Mouse (Mus musculus): Measurements from ENCODE around the gene Nsun5.
A peak's percentile ranks its signal among the peaks of the same experiment; 100 is the strongest.
"Not testable (repeated sequence)": the region's sequence is repeated elsewhere in the genome, so short reads cannot be mapped to it uniquely, and the experiment has no call there.

Gene Nsun5

GRCm38 (mm10) chr5:135369787-135370654, at the start of gene Nsun5:
Gene Nsun5 (plus strand): TSS chr5:135369953.
- peak; percentile 96 to 97 for DNase-seq (ENCODE audit: low spot score in 2 of 2)

- no peak for DNase-seq (ENCODE audit: low spot score in 2 of 2)
Measured at GRCm38 (mm10) chr5:135322197-135322596, 47.6 kb upstream of the Nsun5 start.

DNA sequence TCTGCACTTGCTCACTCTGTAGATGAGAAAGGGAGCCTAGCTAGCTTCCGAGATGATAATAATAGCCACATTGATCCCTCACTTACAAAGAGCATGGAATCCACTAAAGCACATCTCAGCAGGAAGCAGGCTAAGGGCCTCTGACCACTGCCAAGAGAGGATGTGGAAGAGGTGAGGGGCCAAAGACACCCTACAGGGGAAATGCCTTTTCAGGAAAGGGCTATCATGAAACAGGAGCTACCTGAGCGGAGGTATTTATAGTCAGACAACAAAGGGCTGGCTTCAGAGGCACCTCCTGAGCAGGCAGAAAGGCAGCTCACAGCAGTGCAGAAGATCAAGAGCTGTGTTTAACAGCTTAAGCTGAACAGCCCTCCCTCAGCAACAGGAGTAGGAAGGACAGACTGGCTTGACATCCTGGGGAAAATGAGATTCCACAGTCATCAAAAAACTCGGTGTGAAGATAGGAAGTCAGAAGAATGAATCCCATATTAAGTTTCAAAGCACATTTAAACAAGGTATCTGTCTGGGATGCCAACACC, 43.6 kb upstream of the Nsun5 start:
- DNase-seq (ENCODE audit: low spot score in 2 of 2): no peak

DNA sequence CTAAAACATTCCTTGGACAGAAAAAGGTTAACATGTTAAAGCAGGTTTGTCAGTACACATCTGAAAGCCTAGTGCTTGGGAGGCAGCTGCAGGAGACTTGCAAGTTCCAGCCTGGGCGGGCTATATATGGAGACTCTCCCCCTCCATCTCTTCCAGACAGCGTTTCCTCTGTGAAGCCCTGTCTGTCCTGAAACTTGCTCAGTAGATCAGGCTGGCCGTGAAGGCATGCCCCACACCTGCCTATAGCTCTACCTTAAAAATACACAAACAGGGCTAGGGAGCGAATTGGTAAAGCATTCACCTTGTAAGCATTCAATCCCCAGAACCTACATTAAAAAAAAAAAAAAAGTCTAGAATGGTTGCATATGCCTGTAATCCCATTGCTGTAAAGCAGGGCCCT, 40.3 kb upstream of the Nsun5 start:
- no peak for DNase-seq (ENCODE audit: low spot score in 2 of 2)

DNA sequence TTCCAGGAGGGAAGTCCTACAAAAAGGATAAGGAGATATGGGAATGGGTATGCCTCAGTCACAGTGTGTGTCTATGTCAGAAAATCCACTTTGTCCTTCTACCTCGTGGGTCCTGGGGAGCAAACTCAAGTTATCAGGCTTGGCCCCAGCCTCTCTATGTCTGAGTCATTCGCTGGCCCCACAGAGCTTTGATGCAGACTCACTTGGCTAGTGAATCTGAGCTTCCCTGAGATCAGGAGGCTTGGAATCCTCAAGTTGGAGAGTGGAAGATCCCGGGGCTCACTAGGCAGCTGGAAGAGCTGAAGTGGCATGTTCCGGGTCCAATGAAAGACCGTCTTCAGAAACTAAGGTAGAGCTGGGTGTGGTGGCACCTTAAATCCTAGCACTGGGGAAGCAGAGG, 39.6 kb upstream of the Nsun5 start:
- no peak for DNase-seq (ENCODE audit: low spot score in 2 of 2)

DNA sequence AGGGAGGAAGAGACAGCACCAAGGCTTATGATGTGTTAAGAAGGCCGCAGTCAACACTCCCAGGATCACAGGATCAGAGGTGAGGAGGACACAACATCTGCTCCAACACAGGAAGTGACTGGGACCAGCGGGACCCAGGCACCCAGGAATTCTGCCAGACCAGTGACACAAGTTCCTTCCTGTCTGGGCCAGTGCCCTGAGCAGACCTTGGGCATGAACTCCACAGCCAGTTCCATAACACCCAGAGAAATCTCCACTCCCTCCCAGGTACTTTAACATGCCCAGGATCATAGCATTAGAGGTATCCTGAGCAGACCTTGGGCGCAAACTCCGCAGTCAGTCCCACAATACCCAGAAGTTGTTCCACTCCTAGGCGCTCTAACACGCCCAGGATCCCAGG, 38.6 kb upstream of the Nsun5 start:
- DNase-seq (ENCODE audit: low spot score in 2 of 2): no peak

DNA sequence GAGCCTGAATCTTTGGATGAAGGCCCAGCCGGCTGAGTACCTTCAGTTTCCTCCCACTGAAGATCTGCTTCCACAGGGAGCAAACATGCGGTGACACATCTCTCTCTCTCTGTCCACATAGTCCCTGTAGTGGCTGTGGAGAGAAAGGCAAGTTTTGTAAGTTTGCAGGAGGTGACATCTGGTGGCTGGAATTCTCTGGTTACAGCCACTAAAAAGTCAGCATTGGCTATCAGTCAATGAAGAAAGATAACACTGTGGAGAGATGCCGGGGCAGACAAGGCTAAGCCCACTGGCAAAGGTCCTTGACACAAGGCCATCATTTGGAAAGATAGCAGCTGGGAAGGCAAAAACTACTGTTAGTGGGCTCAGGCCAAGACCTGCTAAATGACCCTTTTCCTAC, 32.2 kb upstream of the Nsun5 start:
- DNase-seq (ENCODE audit: low spot score in 2 of 2): no peak

DNA sequence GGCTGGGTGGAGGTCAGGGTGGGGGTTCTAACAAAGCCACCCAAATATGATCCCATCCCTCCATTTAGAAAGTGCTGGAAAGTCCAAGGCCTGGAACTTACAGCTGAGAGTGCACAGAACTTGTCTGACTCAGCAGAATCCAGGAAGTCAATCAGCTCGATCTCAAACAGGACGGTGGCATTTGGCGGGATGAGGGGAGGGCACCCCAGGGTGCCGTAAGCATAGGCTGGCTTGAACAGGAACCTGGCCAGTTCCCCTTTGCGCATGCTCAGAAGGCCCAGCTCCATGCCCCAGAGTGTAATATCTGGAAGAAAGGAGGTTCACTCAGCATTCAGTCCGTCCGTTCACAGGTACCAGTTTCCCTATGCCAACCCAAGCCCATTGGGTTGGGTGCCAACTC, 23.8 kb upstream of the Nsun5 start:
- no peak for DNase-seq (ENCODE audit: low spot score in 2 of 2)

GRCm38 (mm10) chr5:135346430-135346829, 23.3 kb upstream of the Nsun5 start:
- DNase-seq (ENCODE audit: low spot score in 2 of 2): no peak

DNA sequence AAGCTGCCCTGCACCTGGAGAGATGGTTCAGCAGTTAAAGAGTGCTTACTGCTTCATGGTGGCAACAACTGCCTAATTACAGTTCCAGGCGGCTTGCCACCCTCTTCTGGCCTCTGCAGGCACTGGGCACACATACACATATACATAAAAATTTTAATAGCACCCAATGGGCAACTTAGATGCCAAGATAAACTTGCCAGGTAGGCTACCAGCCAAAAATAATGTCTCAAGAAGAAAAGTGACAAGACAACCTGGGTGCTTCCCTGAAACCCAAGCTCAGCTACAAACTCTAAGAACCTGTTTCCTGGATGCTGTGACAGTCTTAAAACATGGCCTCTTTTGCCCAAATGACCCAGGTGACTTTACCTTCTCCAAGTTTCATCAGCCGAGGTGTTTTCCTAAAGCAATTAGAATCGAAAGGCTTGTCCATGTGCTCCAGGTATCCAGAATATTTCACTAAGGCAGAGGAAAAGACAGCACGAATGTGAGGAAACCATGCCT, 22.2 kb upstream of the Nsun5 start:
- no peak for DNase-seq (ENCODE audit: low spot score in 2 of 2)

DNA sequence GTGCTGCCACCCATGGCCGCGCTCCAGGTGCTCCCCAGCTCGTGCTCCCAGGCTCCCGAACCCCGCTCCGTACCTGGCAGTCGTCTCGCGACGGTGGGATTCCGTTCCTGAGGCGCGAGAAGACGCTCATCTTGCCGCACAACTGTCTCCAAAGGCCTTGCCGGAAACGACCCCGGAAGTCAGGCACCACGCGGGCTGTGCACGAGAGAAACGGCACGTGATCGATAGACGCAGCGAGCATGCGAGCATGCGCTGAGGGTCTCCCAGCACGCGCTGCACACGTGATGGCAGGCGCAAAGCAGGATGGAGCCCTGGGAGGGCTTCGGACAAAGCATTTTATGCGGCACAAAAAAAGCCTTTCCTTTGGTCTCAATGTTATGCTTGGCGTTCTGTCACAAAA, 19.9 kb upstream of the Nsun5 start, which contains the start of gene Fkbp6:
Gene Fkbp6, minus strand, starts transcription at position 183 of the 400 bp plus-strand sequence.
- DNase-seq (ENCODE audit: low spot score in 2 of 2): no peak

GRCm38 (mm10) chr5:135351606-135352005, 18.1 kb upstream of the Nsun5 start:
- DNase-seq (ENCODE audit: low spot score in 2 of 2): no peak

DNA sequence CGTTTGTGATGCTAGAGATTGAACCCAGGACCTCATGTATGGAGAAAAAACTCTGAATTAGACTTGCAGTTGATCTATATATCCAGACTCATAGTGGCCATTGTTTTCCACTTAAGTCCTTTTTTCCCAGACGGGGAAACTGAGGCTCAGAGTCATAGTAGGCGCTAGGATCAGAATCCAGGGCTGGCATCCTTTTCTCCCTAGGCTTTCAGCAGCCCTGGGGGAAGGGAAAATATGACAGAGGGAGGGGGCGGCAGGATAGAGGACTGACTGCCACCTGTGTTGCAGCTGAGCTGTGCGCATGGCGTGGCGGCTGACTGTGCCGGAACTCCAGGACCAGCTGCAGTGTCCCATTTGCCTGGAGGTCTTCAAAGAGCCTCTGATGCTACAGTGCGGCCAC, 16.8 kb upstream of the Nsun5 start, which contains the start of gene Trim50:
Gene Trim50, plus strand, starts transcription at position 301 of the 400 bp plus-strand sequence.
- DNase-seq (ENCODE audit: low spot score in 2 of 2): no peak

- DNase-seq (ENCODE audit: low spot score in 2 of 2): no peak
Measured at GRCm38 (mm10) chr5:135353564-135353963, 16.2 kb upstream of the Nsun5 start.

GRCm38 (mm10) chr5:135356090-135356489, 13.7 kb upstream of the Nsun5 start:
- DNase-seq (ENCODE audit: low spot score in 2 of 2): no peak

GRCm38 (mm10) chr5:135357556-135357955, 12.2 kb upstream of the Nsun5 start:
- no peak for DNase-seq (ENCODE audit: low spot score in 2 of 2)

- no peak for DNase-seq (ENCODE audit: low spot score in 2 of 2)
Measured at GRCm38 (mm10) chr5:135359772-135360171, 10.0 kb upstream of the Nsun5 start.

GRCm38 (mm10) chr5:135362572-135362971, 7.2 kb upstream of the Nsun5 start:
- DNase-seq (ENCODE audit: low spot score in 2 of 2): no peak

DNA sequence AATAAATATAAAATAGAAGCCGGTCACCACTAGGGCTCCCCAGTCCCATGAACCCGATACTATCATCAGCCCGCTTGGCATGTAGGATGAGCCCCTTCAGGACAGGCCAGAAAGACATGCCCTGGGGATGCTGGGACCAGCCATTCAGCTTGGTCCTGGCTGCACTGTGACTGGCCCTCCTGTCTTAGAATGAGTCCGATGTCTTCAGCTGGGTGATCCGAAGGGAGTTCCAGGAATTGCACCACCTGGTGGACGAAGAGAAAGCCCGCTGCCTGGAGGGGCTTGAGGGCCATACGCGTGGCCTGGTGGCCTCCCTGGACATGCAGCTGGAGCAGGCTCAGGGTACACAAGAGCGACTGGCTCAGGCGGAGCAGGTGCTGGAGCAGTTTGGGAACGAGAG, 6.2 kb upstream of the Nsun5 start:
- no peak for DNase-seq (ENCODE audit: low spot score in 2 of 2)

GRCm38 (mm10) chr5:135367841-135368240, 1.9 kb upstream of the Nsun5 start:
- DNase-seq (ENCODE audit: low spot score in 2 of 2): no peak

- DNase-seq (ENCODE audit: low spot score in 2 of 2): no peak
Measured at GRCm38 (mm10) chr5:135368312-135368711, 1.4 kb upstream of the Nsun5 start.

- DNase-seq (ENCODE audit: low spot score in 2 of 2): not testable (repeated sequence)
Measured at GRCm38 (mm10) chr5:135369196-135369595, 557 bp upstream of the Nsun5 start.

DNA sequence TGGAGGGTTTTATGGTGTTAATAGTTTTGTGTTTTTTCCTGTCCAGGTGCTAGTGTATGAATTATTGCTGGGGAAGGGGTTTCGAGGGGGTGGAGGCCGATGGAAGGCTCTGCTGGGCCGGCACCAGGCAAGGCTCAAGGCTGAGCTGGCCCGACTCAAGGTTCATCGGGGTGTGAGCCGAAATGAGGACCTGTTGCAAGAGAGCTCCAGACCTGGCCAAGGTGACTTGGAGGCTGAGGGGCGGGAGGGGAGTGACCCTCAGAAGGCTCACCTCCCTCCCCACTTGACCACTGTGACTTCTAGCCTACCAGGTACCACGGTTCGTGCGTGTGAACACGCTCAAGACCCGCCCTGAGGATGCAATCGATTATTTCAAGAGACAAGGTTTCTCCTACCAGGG, 1.4 kb downstream of the Nsun5 start:
- DNase-seq (ENCODE audit: low spot score in 2 of 2): no peak
